Mouse (Mus musculus) ovary, postnatal 36 days (tissue): Measurements from ENCODE around the gene Hs1bp3.

ENCODE experiments used
- DNase-seq: peaks from one replicate; pipeline ENCODE4 v3.0.0; 2022; ENCODE audit warnings: low spot score, mixed read lengths

Hs1bp3 gene

GRCm38 (mm10) chr12:8301841-8302431 is 11.3 kb upstream of the Hs1bp3 start, which contains the start of gene Gdf7:
Gdf7 (minus strand) TSS chr12:8301954.
- DNase-seq = no peak

GRCm38 (mm10) chr12:8305258-8305657 is 8.0 kb upstream of the Hs1bp3 start:
- DNase-seq = no peak

GRCm38 (mm10) chr12:8306432-8306831 is 6.8 kb upstream of the Hs1bp3 start:
- peak; percentile 56 for DNase-seq

GRCm38 (mm10) chr12:8306910-8307309 is 6.3 kb upstream of the Hs1bp3 start:
- no peak for DNase-seq

- DNase-seq = no peak
These were observed 2.2 kb upstream of the Hs1bp3 start for GRCm38 (mm10) chr12:8310992-8311391.

- DNase-seq = no peak
These were observed 966 bp upstream of the Hs1bp3 start for GRCm38 (mm10) chr12:8312266-8312665.

- no peak for DNase-seq
These were observed 541 bp downstream of the Hs1bp3 start for GRCm38 (mm10) chr12:8313773-8314172.

GRCm38 (mm10) chr12:8316541-8316940 is 3.3 kb downstream of the Hs1bp3 start:
- no peak for DNase-seq

GRCm38 (mm10) chr12:8320084-8320713 is 7.0 kb downstream of the Hs1bp3 start:
- peak; percentile 79 for DNase-seq

GRCm38 (mm10) chr12:8321506-8321905 is 8.3 kb downstream of the Hs1bp3 start:
- DNase-seq = peak; percentile 43

GRCm38 (mm10) chr12:8324086-8324485 is 10.9 kb downstream of the Hs1bp3 start:
- no peak for DNase-seq

- no peak for DNase-seq
These were observed 12.2 kb downstream of the Hs1bp3 start for GRCm38 (mm10) chr12:8325245-8325942.

- no peak for DNase-seq
These were observed 12.8 kb downstream of the Hs1bp3 start for GRCm38 (mm10) chr12:8325943-8326522.

GRCm38 (mm10) chr12:8326825-8327674 is 13.8 kb downstream of the Hs1bp3 start:
- peak; percentile 94 for DNase-seq

GRCm38 (mm10) chr12:8327675-8328053 is 14.4 kb downstream of the Hs1bp3 start:
- no peak for DNase-seq

GRCm38 (mm10) chr12:8329236-8329635 is 16.0 kb downstream of the Hs1bp3 start:
- no peak for DNase-seq

GRCm38 (mm10) chr12:8331489-8332173 is 18.4 kb downstream of the Hs1bp3 start:
- no peak for DNase-seq

GRCm38 (mm10) chr12:8332174-8332542 is 18.9 kb downstream of the Hs1bp3 start:
- DNase-seq = no peak

GRCm38 (mm10) chr12:8333617-8334016 is 20.4 kb downstream of the Hs1bp3 start:
- DNase-seq = no peak

GRCm38 (mm10) chr12:8334261-8334660 is 21.0 kb downstream of the Hs1bp3 start:
- DNase-seq = no peak

GRCm38 (mm10) chr12:8335503-8335902 is 22.3 kb downstream of the Hs1bp3 start:
- no peak for DNase-seq
